Mouse (Mus musculus) bone marrow macrophage, adult 2 months (primary cell): ENCODE results near the gene Zfp628.

Experiments used
- CTCF ChIP-seq: IDR thresholded peaks from 2 replicates; pipeline ENCODE4 v1.5.1; 2012; ENCODE audit warnings: low read depth, mild to moderate bottlenecking, low read length, moderate library complexity
- POLR2A ChIP-seq: IDR thresholded peaks from 2 replicates; pipeline ENCODE4 v1.6.1; 2012; ENCODE audit warnings: mild to moderate bottlenecking, low read depth, low read length, borderline replicate concordance

DNA sequence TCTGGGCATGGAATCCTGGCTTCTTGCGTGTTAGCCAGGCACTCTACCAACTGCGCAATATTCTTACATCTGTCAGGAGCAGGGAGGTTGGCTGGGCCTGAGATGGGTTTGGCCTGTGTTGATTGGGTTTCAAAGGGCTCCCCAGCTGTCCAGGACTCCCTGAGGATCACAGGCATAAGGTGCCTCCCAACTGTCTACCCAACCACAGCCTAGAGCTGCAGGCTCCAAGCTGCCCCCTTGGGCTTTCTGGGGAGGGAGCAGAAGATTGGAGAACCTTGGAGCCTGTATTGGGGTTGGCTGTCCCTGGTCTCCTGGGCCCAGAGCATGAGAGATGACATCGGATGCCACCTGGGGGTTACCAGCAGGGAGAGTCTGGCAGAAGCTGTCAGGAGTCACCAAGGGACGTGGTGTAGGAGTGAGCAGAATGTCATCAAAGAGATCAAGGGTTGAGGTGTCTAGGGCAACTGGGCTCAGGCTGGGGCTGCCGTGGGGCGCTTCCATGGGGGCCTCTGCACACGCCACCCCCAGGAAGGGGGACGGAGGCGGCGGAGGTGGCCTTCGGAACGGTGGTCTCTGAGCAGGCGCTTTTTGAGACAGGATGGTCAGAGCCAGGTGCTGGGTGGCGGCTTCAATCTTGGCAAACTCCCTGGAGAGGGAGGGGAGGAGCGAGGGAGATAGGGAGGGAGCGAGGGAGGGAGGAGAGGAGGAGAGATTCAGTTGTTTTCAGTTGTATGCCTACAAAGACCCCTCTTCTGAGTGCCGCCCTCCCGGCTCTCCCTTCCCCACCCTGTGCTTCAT is 16.0 kb upstream of the Zfp628 start:
- TF ChIP-seq CTCF (no peak), POLR2A (no peak)
